Comparison of ENCODE assay signal across 18 mouse cellular contexts in genomic region chr12:83524329-83524728, GRCm38 (mm10). TPM values are rescaled to one million over a fixed set of nuclear protein-coding genes. Genes with fewer than 3 reads are reported as not detected.
A peak's percentile ranks its signal among the peaks of the same experiment; 100 is the strongest.
DNase-seq lines count a peak whose midpoint lies in the region; ATAC-seq and TF ChIP-seq lines count a peak whose summit lies in the region.
"Had no signal": no experiment of that assay in that cellular context is flagged by ENCODE, and none has a peak within 500 bp of the region (broad histone marks: within the 10 kb centered on the region; RNA-seq: fewer than 3 reads in every experiment).

No protein-coding gene starts in this region.

- no peaks in the 10 kb centered on the region for H3K79me2 ChIP-seq in heart, adult 2 months (replicated peaks; ENCODE audit: control insufficient read depth, insufficient read depth, low read length)

- peaks cover 2% of the 10 kb centered on the region; the same call in 1 of the 2 replicates for H3K4me1 ChIP-seq in heart, adult 2 months (ENCODE audit: control insufficient read depth, insufficient read depth, low read length)
- peaks cover 34% of the 10 kb centered on the region for H3K4me1 ChIP-seq in hindbrain, embryonic 13.5 days (replicated peaks)

- H3K9ac ChIP-seq in heart, adult 2 months (ENCODE audit: low read depth, low read length), result no peak overlapping the region
- no peak overlapping the region for H3K9ac ChIP-seq in hindbrain, embryonic 13.5 days
- H3K9ac ChIP-seq: embryonic facial prominence, embryonic 15.5 days; lung, embryonic 14.5 days; midbrain, embryonic 13.5 days had no signal

- ATAC-seq in hindbrain, embryonic 13.5 days (ENCODE audit: low FRiP score), result no peak
- ATAC-seq: CD4-positive, CD25-positive, alpha-beta regulatory T cell, adult 4 months; hindbrain, embryonic 16.5 days; intestine, postnatal 0 days; midbrain, embryonic 13.5 days had no signal

- no peak overlapping the region for H3K4me3 ChIP-seq in heart, adult 2 months
- H3K4me3 ChIP-seq in hindbrain, embryonic 13.5 days, result no peak overlapping the region
- H3K4me3 ChIP-seq: embryonic facial prominence, embryonic 15.5 days; limb, embryonic 10.5 days; midbrain, embryonic 13.5 days had no signal

- TF ChIP-seq POLR2A in heart, adult 2 months (IDR thresholded peaks at IDR 0.05; ENCODE audit: insufficient read depth, low read depth, low read length), result no peak

- no peak overlapping the region for H3K4me2 ChIP-seq in hindbrain, embryonic 13.5 days
- H3K4me2 ChIP-seq: embryonic facial prominence, embryonic 15.5 days; liver, embryonic 11.5 days; lung, embryonic 14.5 days; midbrain, embryonic 13.5 days had no signal

- TF ChIP-seq CTCF in heart, adult 2 months (IDR thresholded peaks at IDR 0.05), result peak; percentile 50

- H3K27ac ChIP-seq in heart, adult 2 months, result peak overlapping the region; percentile 56
- H3K27ac ChIP-seq in hindbrain, embryonic 13.5 days, result no peak overlapping the region
- H3K27ac ChIP-seq: embryonic facial prominence, embryonic 15.5 days; kidney, postnatal 0 days; limb, embryonic 10.5 days; midbrain, embryonic 13.5 days had no signal

- no peak for TF ChIP-seq EP300 in heart, adult 2 months (IDR thresholded peaks at IDR 0.05; ENCODE audit: insufficient read depth, low read depth, low read length)

- H3K9me3 ChIP-seq in hindbrain, embryonic 13.5 days, result no peaks in the 10 kb centered on the region
- H3K9me3 ChIP-seq: embryonic facial prominence, embryonic 15.5 days; limb, embryonic 10.5 days; midbrain, embryonic 13.5 days had no signal

- intact Hi-C loops in heart, adult 2 months (cut with DNase I), result loop anchor here (5.0 kb wide), 1 partner anchor 58 kb away; no protein-coding TSS in a partner anchor
- intact Hi-C loops in heart, postnatal 25 days (cut with DNase I), result no loop called here

- H3K27me3 ChIP-seq in heart, adult 2 months (ENCODE audit: control insufficient read depth, insufficient read depth, low read length), result no peaks in the 10 kb centered on the region
- no peaks in the 10 kb centered on the region for H3K27me3 ChIP-seq in hindbrain, embryonic 13.5 days
- H3K27me3 ChIP-seq: embryonic facial prominence, embryonic 15.5 days; midbrain, embryonic 13.5 days had no signal

- no peaks in the 10 kb centered on the region for H3K36me3 ChIP-seq in heart, adult 2 months (ENCODE audit: control insufficient read depth, insufficient read depth, low read length)
- H3K36me3 ChIP-seq in hindbrain, embryonic 13.5 days, result peaks cover 10% of the 10 kb centered on the region

- 59% methylated on average over 5 of the region's 5 CpGs for WGBS in heart, adult 2 months
- 82% methylated on average over 5 of the region's 5 CpGs for WGBS in hindbrain, embryonic 13.5 days

- DNase-seq in cerebellum, adult 11 months, result peak; percentile 28
- no peak for DNase-seq in cerebellum, adult 8-10 months
- DNase-seq in heart, adult 2 months, result peak in 1 of 2 experiments; percentile 18
- no peak for DNase-seq in heart, postnatal 25 days (ENCODE audit: low spot score)
- peak; percentile 27 for DNase-seq in R1 (ENCODE audit: low read depth, low spot score)
- peak; percentile 44 to 67 for DNase-seq in cerebellum, postnatal 25 days
- DNase-seq in kidney, adult 9 months, result no peak
- DNase-seq: lung, embryonic 14.5 days; thymus, postnatal 14 days had no signal

RNA-seq across cellular contexts. Expression of gene Dcaf4, which starts 4.1 kb away (rescaled TPM):
- total RNA-seq in heart, adult 2 months (2021), result 10 to 100 TPM; 11.9 to 13.6 TPM
- 17.2 and 26.1 TPM in 2 replicates for polyA plus RNA-seq in heart, adult 2 months (2012; rRNA removed)
- 10 to 100 TPM; 14.1 to 15.2 TPM for total RNA-seq in heart, postnatal 25 days (2021)
- polyA plus RNA-seq in hindbrain, embryonic 13.5 days (2015; fragmentation: Nextera tagmentation; extraction: Ambion mirVana), result 37.3 and 40.6 TPM in 2 replicates

RNA-seq across cellular contexts. Expression of gene Dpf3, which starts 36.8 kb away (rescaled TPM):
- 10 to 100 TPM; 16.6 to 18.8 TPM for total RNA-seq in heart, adult 2 months (2021)
- polyA plus RNA-seq in heart, adult 2 months (2012; rRNA removed), result 9.1 and 9.7 TPM in 2 replicates
- total RNA-seq in heart, postnatal 25 days (2021), result 10 to 100 TPM; 17.4 to 21.3 TPM
- polyA plus RNA-seq in hindbrain, embryonic 13.5 days (2015; fragmentation: Nextera tagmentation; extraction: Ambion mirVana), result 26.9 and 27.7 TPM in 2 replicates

Comparison
In these comparisons a context has a peak if more than half of its experiments do, and no peak if none do; other contexts are left out.
1. DNase-seq: peak in cerebellum, adult 11 months (single experiment), R1 (single experiment) and cerebellum, postnatal 25 days (2 of 2); none in cerebellum, adult 8-10 months (single experiment), heart, postnatal 25 days (single experiment) and kidney, adult 9 months (single experiment).